Mouse (Mus musculus) forebrain, embryonic 10.5 days (tissue): ENCODE measurements around the gene Slc4a5. TPM values are rescaled to one million over a fixed set of nuclear protein-coding genes. Genes with fewer than 3 reads are reported as not detected.
A peak's percentile ranks its signal among the peaks of the same experiment; 100 is the strongest.

Experiments used
- DNase-seq: peaks from one replicate; pipeline ENCODE4 v3.0.0-alpha.2; 2017; ENCODE audit warnings: low spot score; ENCODE audit errors: extremely low spot score
- H3K27ac ChIP-seq: fragments of 300-500 bp; sonication (generic); 2 replicates; pipeline ENCODE4 v1.5.1; 2016; ENCODE audit warnings: mild to moderate bottlenecking
- H3K27me3 ChIP-seq: fragments of 300-500 bp; sonication (generic); 2 replicates; pipeline ENCODE4 v1.6.1; 2016; ENCODE audit warnings: mild to moderate bottlenecking; ENCODE audit not compliant: poor library complexity, severe bottlenecking
- H3K36me3 ChIP-seq: fragments of 300-500 bp; sonication (generic); replicated peaks from 2 replicates; pipeline ENCODE4 v1.6.1; 2016; ENCODE audit warnings: mild to moderate bottlenecking, moderate library complexity
- H3K4me1 ChIP-seq: fragments of 300-500 bp; sonication (generic); 2 replicates; pipeline ENCODE4 v1.6.1; 2016
- H3K4me3 ChIP-seq: fragments of 300-500 bp; sonication (generic); 2 replicates; pipeline ENCODE4 v1.5.1; 2016; ENCODE audit warnings: mild to moderate bottlenecking, moderate library complexity
- H3K9me3 ChIP-seq: fragments of 300-500 bp; sonication (generic); 2 replicates; pipeline ENCODE4 v1.6.1; 2016; ENCODE audit warnings: mild to moderate bottlenecking, moderate library complexity
- WGBS: fragments of 180-500 bp; shearing (Covaris S2); methylation state at CpG from one replicate; pipeline ENCODE4 v1.1.7; 2016; 5-methylcytosine and 5-hydroxymethylcytosine counted together
- polyA plus RNA-seq: library from polyadenylated mRNA; unstranded; fragments of >200 nt; fragmentation: Nextera tagmentation; extraction: Ambion mirVana; gene quantifications from 2 replicates; pipeline ENCODE4 v1.2.1, GENCODE M21; 2016

Slc4a5 gene
- polyA plus RNA-seq, 1 experiment from 2014 or later = 0.30 TPM

DNA sequence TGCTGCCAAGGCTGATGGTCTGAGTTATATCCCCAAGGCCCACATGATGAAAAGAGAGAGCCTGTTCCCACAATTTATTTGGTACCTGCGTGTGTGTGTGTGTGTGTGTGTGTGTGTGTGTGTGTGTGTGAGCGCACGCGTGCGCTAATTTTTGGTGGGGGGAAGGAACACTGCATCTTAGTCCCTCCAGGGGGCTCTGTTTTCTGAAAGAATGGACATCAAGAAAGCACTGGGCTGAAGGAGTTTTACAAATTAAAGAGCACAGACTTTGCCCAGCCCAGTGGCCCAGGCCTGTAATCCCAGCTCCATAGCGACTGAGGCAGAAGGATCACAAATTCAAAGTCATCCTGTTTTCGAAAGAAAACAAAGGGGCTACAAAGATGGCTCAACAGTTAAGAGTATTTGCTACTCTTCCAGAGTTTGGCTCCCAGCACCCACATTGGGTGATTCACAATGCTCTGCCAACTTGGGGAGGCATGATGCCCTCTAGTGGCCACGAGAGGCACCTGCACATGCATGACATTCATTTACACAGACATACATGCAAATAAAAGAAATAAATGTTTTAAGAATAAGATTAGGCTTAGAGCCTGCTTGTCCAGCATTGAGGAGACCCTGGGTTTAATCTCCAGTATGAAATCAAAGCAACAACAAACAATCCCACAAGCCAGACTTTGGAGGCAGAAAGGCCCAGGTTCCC lies 60.8 kb downstream of the Slc4a5 start:
- no peak overlapping the region for H3K27ac ChIP-seq
- no peak for DNase-seq
- H3K4me1 ChIP-seq = peaks cover 6% of the 10 kb centered on the region
- no peaks in the 10 kb centered on the region for H3K36me3 ChIP-seq
- H3K9me3 ChIP-seq = no peaks in the 10 kb centered on the region
- H3K27me3 ChIP-seq = peaks cover 10% of the 10 kb centered on the region; the same call in 1 of the 2 replicates
- WGBS = 79% methylated on average over 8 of the region's 8 CpGs
- no peak overlapping the region for H3K4me3 ChIP-seq

GRCm38 (mm10) chr6:83300447-83301229 lies 81.0 kb downstream of the Slc4a5 start:
- Histone ChIP-seq H3K9me3 (no peaks in the 10 kb centered on the region), H3K36me3 (peaks cover 22% of the 10 kb centered on the region), H3K27me3 (no peaks in the 10 kb centered on the region), H3K27ac (no peak overlapping the region), H3K4me3 (no peak overlapping the region), H3K4me1 (no peaks in the 10 kb centered on the region)
- 88% methylated on average over 7 of the region's 7 CpGs for WGBS
- no peak for DNase-seq

- H3K36me3 ChIP-seq = peaks cover 29% of the 10 kb centered on the region
- no peaks in the 10 kb centered on the region for H3K4me1 ChIP-seq
- H3K9me3 ChIP-seq = no peaks in the 10 kb centered on the region
- no peak overlapping the region for H3K4me3 ChIP-seq
- no peaks in the 10 kb centered on the region for H3K27me3 ChIP-seq
- no peak overlapping the region for H3K27ac ChIP-seq
- WGBS = 85% methylated on average over 2 of the region's 2 CpGs
- DNase-seq = no peak
These were observed 81.7 kb downstream of the Slc4a5 start for GRCm38 (mm10) chr6:83301294-83301693.

GRCm38 (mm10) chr6:83302264-83302663 lies 82.6 kb downstream of the Slc4a5 start:
- H3K4me1 ChIP-seq = no peaks in the 10 kb centered on the region
- H3K4me3 ChIP-seq = no peak overlapping the region
- H3K27ac ChIP-seq = no peak overlapping the region
- 79% methylated on average over 5 of the region's 5 CpGs for WGBS
- no peaks in the 10 kb centered on the region for H3K9me3 ChIP-seq
- no peak for DNase-seq
- peaks cover 39% of the 10 kb centered on the region for H3K36me3 ChIP-seq
- H3K27me3 ChIP-seq = no peaks in the 10 kb centered on the region

GRCm38 (mm10) chr6:83309017-83309416 lies 89.4 kb downstream of the Slc4a5 start:
- Histone ChIP-seq H3K4me1 (no peaks in the 10 kb centered on the region), H3K9me3 (no peaks in the 10 kb centered on the region), H3K27ac (no peak overlapping the region), H3K36me3 (peaks cover 98% of the 10 kb centered on the region), H3K4me3 (no peak overlapping the region), H3K27me3 (no peaks in the 10 kb centered on the region)
- WGBS = 94% methylated on average over 7 of the region's 7 CpGs
- DNase-seq = no peak

- Histone ChIP-seq H3K27me3 (no peaks in the 10 kb centered on the region), H3K9me3 (no peaks in the 10 kb centered on the region), H3K36me3 (peaks cover 79% of the 10 kb centered on the region), H3K4me1 (peaks cover 9% of the 10 kb centered on the region), H3K4me3 (no peak overlapping the region), H3K27ac (no peak overlapping the region)
- DNase-seq = no peak
- WGBS = 96% methylated on average over 11 of the region's 11 CpGs
These were observed 91.6 kb downstream of the Slc4a5 start for GRCm38 (mm10) chr6:83311206-83311605.

GRCm38 (mm10) chr6:83312021-83312420 lies 92.4 kb downstream of the Slc4a5 start:
- WGBS = 92% methylated on average over 7 of the region's 7 CpGs
- Histone ChIP-seq H3K27me3 (no peaks in the 10 kb centered on the region), H3K9me3 (no peaks in the 10 kb centered on the region), H3K27ac (no peak overlapping the region), H3K4me1 (peaks cover 18% of the 10 kb centered on the region), H3K4me3 (no peak overlapping the region), H3K36me3 (peaks cover 70% of the 10 kb centered on the region)
- no peak for DNase-seq

GRCm38 (mm10) chr6:83312514-83312913 lies 92.9 kb downstream of the Slc4a5 start:
- DNase-seq = no peak
- Histone ChIP-seq H3K9me3 (no peaks in the 10 kb centered on the region), H3K4me3 (no peak overlapping the region), H3K36me3 (peaks cover 66% of the 10 kb centered on the region), H3K4me1 (peaks cover 20% of the 10 kb centered on the region), H3K27ac (no peak overlapping the region), H3K27me3 (no peaks in the 10 kb centered on the region)
- 92% methylated on average over 8 of the region's 8 CpGs for WGBS

DNA sequence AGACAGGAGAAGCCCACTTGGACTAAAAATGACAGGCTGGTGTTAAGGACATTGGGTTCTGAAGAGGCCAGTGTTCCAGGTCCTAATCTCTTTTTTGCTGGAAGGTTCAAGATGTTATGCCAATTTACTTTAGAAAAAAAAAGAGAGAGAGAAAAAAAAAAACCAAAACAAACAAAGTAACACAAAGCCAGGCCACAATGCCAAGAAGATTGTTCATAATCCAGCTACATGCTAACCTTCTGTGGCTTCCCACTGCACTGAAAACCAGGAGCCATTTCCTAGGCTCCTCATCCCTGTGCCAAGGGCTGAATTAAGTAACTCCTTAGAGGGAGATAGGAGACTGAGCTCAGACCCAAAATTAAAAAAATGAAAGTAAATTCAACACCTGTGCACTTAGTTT lies 95.7 kb downstream of the Slc4a5 start:
- Histone ChIP-seq H3K9me3 (no peaks in the 10 kb centered on the region), H3K4me1 (peaks cover 20% of the 10 kb centered on the region), H3K27me3 (no peaks in the 10 kb centered on the region), H3K27ac (no peak overlapping the region), H3K36me3 (peaks cover 38% of the 10 kb centered on the region), H3K4me3 (no peak overlapping the region)
- DNase-seq = no peak

DNA sequence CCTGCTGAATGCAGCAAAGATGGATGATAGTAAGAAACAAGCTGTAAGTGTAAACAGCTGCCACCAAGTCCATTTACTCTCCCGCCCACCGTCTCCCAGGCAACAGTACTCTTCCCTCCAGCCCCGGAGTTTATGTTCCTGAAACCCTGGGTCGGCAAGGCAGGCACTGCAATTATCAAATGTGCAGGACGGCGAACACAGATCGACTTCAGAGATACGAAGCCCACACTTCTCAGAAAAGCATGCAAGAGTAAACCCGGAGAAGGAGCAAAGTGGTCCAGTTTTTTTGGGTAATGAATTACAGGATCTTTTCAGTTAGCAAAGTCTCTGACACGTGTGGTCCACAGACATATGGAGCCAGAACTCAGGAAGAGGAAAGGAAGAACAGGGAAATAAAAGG lies 96.4 kb downstream of the Slc4a5 start:
- H3K27ac ChIP-seq = peak overlapping the region; percentile 8; the same call in 1 of the 2 replicates

GRCm38 (mm10) chr6:83317108-83317741 lies 97.6 kb downstream of the Slc4a5 start:
- under 1% methylated on average over 52 of the region's 52 CpGs for WGBS
- Histone ChIP-seq H3K27me3 (no peaks in the 10 kb centered on the region), H3K27ac (peak overlapping the region; percentile 97), H3K4me3 (peak overlapping the region; percentile 99), H3K9me3 (no peaks in the 10 kb centered on the region), H3K36me3 (peaks cover 18% of the 10 kb centered on the region), H3K4me1 (peaks cover 20% of the 10 kb centered on the region)
- DNase-seq = peak; percentile 88

More for the DNA sequence above, 96.4 kb downstream of the Slc4a5 start:
- H3K4me3 ChIP-seq = peak overlapping the region; percentile 99
- no peaks in the 10 kb centered on the region for H3K9me3 ChIP-seq
- peak; percentile 42 for DNase-seq
- H3K36me3 ChIP-seq = peaks cover 30% of the 10 kb centered on the region
- no peaks in the 10 kb centered on the region for H3K27me3 ChIP-seq
- WGBS = 23% methylated on average over 10 of the region's 10 CpGs
- peaks cover 20% of the 10 kb centered on the region for H3K4me1 ChIP-seq

- Histone ChIP-seq H3K27me3 (no peaks in the 10 kb centered on the region), H3K36me3 (no peaks in the 10 kb centered on the region), H3K4me3 (no peak overlapping the region), H3K27ac (no peak overlapping the region), H3K9me3 (no peaks in the 10 kb centered on the region), H3K4me1 (peaks cover 20% of the 10 kb centered on the region)
- 82% methylated on average over 1 of the region's 1 CpGs for WGBS
- DNase-seq = no peak
These were observed 102.3 kb downstream of the Slc4a5 start for GRCm38 (mm10) chr6:83321927-83322326.

GRCm38 (mm10) chr6:83322794-83323193 lies 103.2 kb downstream of the Slc4a5 start:
- no peak for DNase-seq
- H3K4me1 ChIP-seq = peaks cover 19% of the 10 kb centered on the region
- whole genome bisulfite sequencing = 82% methylated on average over 2 of the region's 2 CpGs
- H3K4me3 ChIP-seq = no peak overlapping the region
- H3K27ac ChIP-seq = no peak overlapping the region
- no peaks in the 10 kb centered on the region for H3K27me3 ChIP-seq
- H3K9me3 ChIP-seq = no peaks in the 10 kb centered on the region
- 0 out of 2 replicates have a peak, but pooled peaks cover 1% of the 10 kb centered on the region for H3K36me3 ChIP-seq
